Mouse (Mus musculus) small intestine, adult 2 months (tissue): ENCODE measurements around the gene Neurod2.

Experiments
- CTCF ChIP-seq: fragments of 200-500 bp; IDR thresholded peaks from 2 replicates; pipeline ENCODE4 v1.5.1; 2012; ENCODE audit warnings: low read depth, mild to moderate bottlenecking, control low read depth, inconsistent platforms, low read length, moderate library complexity, mixed read lengths; ENCODE audit not compliant: insufficient replicate concordance, insufficient read length; ENCODE audit errors: extremely low read depth
- POLR2A ChIP-seq: fragments of 200-500 bp; IDR thresholded peaks from 2 replicates; pipeline ENCODE4 v1.6.1; 2012; ENCODE audit warnings: low read depth, mild to moderate bottlenecking, control low read depth, inconsistent platforms, low read length, moderate library complexity

- TF ChIP-seq POLR2A, result no peak
- TF ChIP-seq CTCF, result no peak
Observed at GRCm38 (mm10) chr11:98339071-98339501, 9.6 kb upstream of the Neurod2 start.
